Mouse (Mus musculus) olfactory bulb, adult 2 months (tissue): ENCODE data around the gene Fancc. TPM values are rescaled to one million over a fixed set of nuclear protein-coding genes. Genes with fewer than 3 reads are reported as not detected.
A peak's percentile ranks its signal among the peaks of the same experiment; 100 is the strongest.

ENCODE experiments used
- H3K27ac ChIP-seq: fragments of 200-500 bp; 2 replicates; pipeline ENCODE4 v1.5.1; 2012; ENCODE audit warnings: low read depth, low read length; ENCODE audit not compliant: insufficient read depth
- H3K4me1 ChIP-seq: fragments of 200-500 bp; 2 replicates; pipeline ENCODE4 v1.6.1; 2012; ENCODE audit warnings: low read length; ENCODE audit not compliant: control insufficient read depth, insufficient read depth
- H3K4me3 ChIP-seq: fragments of 200-500 bp; 2 replicates; pipeline ENCODE4 v1.5.1; 2012; ENCODE audit warnings: mild to moderate bottlenecking, low read depth, low read length, moderate library complexity; ENCODE audit not compliant: insufficient read depth
- CTCF ChIP-seq: fragments of 200-500 bp; IDR thresholded peaks from 2 replicates; pipeline ENCODE4 v1.5.1; 2012; ENCODE audit warnings: low read depth, mild to moderate bottlenecking, low read length, moderate library complexity; ENCODE audit not compliant: insufficient read depth
- POLR2A ChIP-seq: fragments of 200-500 bp; IDR thresholded peaks from 2 replicates; pipeline ENCODE4 v1.6.1; 2012; ENCODE audit warnings: mild to moderate bottlenecking, low read depth, low read length, moderate library complexity; ENCODE audit not compliant: insufficient read depth
- WGBS: fragments of 180-500 bp; shearing (Covaris S2); methylation state at CpG from one replicate; pipeline ENCODE4 v1.1.7; 2018; 5-methylcytosine and 5-hydroxymethylcytosine counted together
- polyA plus RNA-seq: library from polyadenylated mRNA; stranded (reverse); fragments of >200 nt; gene quantifications from 2 replicates; pipeline ENCODE4 v1.2.4, GENCODE M21; 2012; ENCODE audit warnings: low replicate concordance; ENCODE audit not compliant: missing spikeins, insufficient read depth, insufficient read length

Gene Fancc
- polyA plus RNA-seq, 1 experiment, result not detected

- no peak overlapping the region for H3K27ac ChIP-seq
- 94% methylated on average over 5 of the region's 5 CpGs for WGBS
- TF ChIP-seq CTCF (no peak), POLR2A (no peak)
Observed at GRCm38 (mm10) chr13:63298931-63299330, 198.1 kb downstream of the Fancc start.

GRCm38 (mm10) chr13:63297933-63298332 is 199.1 kb downstream of the Fancc start:
- H3K27ac ChIP-seq, result no peak overlapping the region
- no peak overlapping the region for H3K4me3 ChIP-seq
- no peak for TF ChIP-seq CTCF
- TF ChIP-seq POLR2A, result no peak
- peaks cover 15% of the 10 kb centered on the region for H3K4me1 ChIP-seq
- WGBS, result 77% methylated on average over 3 of the region's 3 CpGs

More at GRCm38 (mm10) chr13:63298931-63299330, 198.1 kb downstream of the Fancc start:
- H3K4me3 ChIP-seq, result no peak overlapping the region
- H3K4me1 ChIP-seq, result peaks cover 11% of the 10 kb centered on the region

GRCm38 (mm10) chr13:63297003-63297402 is 200.1 kb downstream of the Fancc start:
- TF ChIP-seq CTCF (no peak), POLR2A (no peak)
- Histone ChIP-seq H3K27ac (no peak overlapping the region), H3K4me1 (peaks cover 16% of the 10 kb centered on the region), H3K4me3 (no peak overlapping the region)
- 97% methylated on average over 2 of the region's 2 CpGs for WGBS

GRCm38 (mm10) chr13:63296300-63296699 is 200.8 kb downstream of the Fancc start:
- H3K27ac ChIP-seq, result no peak overlapping the region
- no peak for TF ChIP-seq CTCF
- no peak for TF ChIP-seq POLR2A
- 76% methylated on average over 11 of the region's 11 CpGs for WGBS
- H3K4me1 ChIP-seq, result peaks cover 16% of the 10 kb centered on the region
- no peak overlapping the region for H3K4me3 ChIP-seq

GRCm38 (mm10) chr13:63294359-63295193 is 202.5 kb downstream of the Fancc start:
- H3K4me1 ChIP-seq, result peaks cover 15% of the 10 kb centered on the region
- no peak overlapping the region for H3K4me3 ChIP-seq
- TF ChIP-seq POLR2A (no peak), CTCF (no peak)
- H3K27ac ChIP-seq, result no peak overlapping the region
- WGBS, result 45% methylated on average over 15 of the region's 15 CpGs

- 77% methylated on average over 3 of the region's 3 CpGs for WGBS
Observed at GRCm38 (mm10) chr13:63293647-63294046, 203.4 kb downstream of the Fancc start.

GRCm38 (mm10) chr13:63291016-63291415 is 206.1 kb downstream of the Fancc start:
- Histone ChIP-seq H3K27ac (no peak overlapping the region), H3K4me1 (peaks cover 25% of the 10 kb centered on the region), H3K4me3 (no peak overlapping the region)
- WGBS, result 95% methylated on average over 6 of the region's 6 CpGs
- TF ChIP-seq POLR2A (no peak), CTCF (no peak)

More at GRCm38 (mm10) chr13:63293647-63294046, 203.4 kb downstream of the Fancc start:
- Histone ChIP-seq H3K27ac (0 out of 2 replicates have a peak overlapping the region, but pooled peaks have one; percentile 22), H3K4me1 (peaks cover 19% of the 10 kb centered on the region), H3K4me3 (no peak overlapping the region)
- TF ChIP-seq CTCF (no peak), POLR2A (no peak)

- WGBS, result 90% methylated on average over 4 of the region's 4 CpGs
- H3K27ac ChIP-seq, result no peak overlapping the region
- peaks cover 25% of the 10 kb centered on the region for H3K4me1 ChIP-seq
- H3K4me3 ChIP-seq, result no peak overlapping the region
- TF ChIP-seq POLR2A (no peak), CTCF (no peak)
Observed at GRCm38 (mm10) chr13:63290126-63290525, 207.0 kb downstream of the Fancc start.

- no peak overlapping the region for H3K27ac ChIP-seq
- no peak for TF ChIP-seq CTCF
- no peak for TF ChIP-seq POLR2A
- WGBS, result 54% methylated on average over 5 of the region's 5 CpGs
- H3K4me1 ChIP-seq, result peaks cover 22% of the 10 kb centered on the region
- no peak overlapping the region for H3K4me3 ChIP-seq
Observed at GRCm38 (mm10) chr13:63289687-63290086, 207.4 kb downstream of the Fancc start.

GRCm38 (mm10) chr13:63289152-63289551 is 207.9 kb downstream of the Fancc start:
- Histone ChIP-seq H3K4me1 (peaks cover 20% of the 10 kb centered on the region), H3K4me3 (no peak overlapping the region), H3K27ac (no peak overlapping the region)
- TF ChIP-seq CTCF, result no peak
- no peak for TF ChIP-seq POLR2A
- WGBS, result 19% methylated on average over 4 of the region's 4 CpGs
